Mouse (Mus musculus): Measurements from ENCODE around the gene Usp26. TPM values are rescaled to one million over a fixed set of nuclear protein-coding genes. Genes with fewer than 3 reads are reported as not detected.

Usp26 gene
- polyA plus RNA-seq (2015; fragmentation: Illumina TruSeq; extraction: RNeasy Lipid Tissue Mini Kit (QIAGEN cat#74804); ENCODE audit: low read depth, low replicate concordance): not detected

DNA sequence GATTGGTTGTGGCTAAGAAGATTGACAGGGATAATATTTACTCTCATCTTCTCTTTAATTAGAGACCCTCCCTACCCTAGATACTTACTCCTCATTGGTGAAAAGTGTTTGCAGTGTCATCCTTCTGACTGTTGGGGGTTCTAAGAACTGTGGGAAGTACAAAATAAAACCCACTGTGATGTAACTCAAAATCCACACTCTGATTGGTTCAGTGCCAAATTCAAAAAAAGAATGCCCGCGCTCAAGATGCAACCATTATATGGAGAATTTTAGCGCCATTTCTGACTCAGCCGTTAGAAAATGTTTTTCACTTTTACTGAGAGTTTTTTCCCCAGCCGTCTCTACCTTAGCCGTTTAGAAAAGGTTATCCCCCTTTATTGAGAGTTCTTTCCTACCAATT, at the start of gene Usp26:
Gene Usp26 (minus strand): TSS at position 101 of the 400 bp plus-strand sequence.

Other genes with a start within 250 kb of the Usp26 start
- 29.6 TPM for gene Hs6st2, start 119.4 kb downstream of the Usp26 start, polyA plus RNA-seq (2015; fragmentation: Illumina TruSeq; extraction: RNeasy Lipid Tissue Mini Kit (QIAGEN cat#74804); ENCODE audit: low read depth, low replicate concordance)
- gene 1700080O16Rik, start 171.5 kb upstream of the Usp26 start, polyA plus RNA-seq (2015; fragmentation: Illumina TruSeq; extraction: RNeasy Lipid Tissue Mini Kit (QIAGEN cat#74804); ENCODE audit: low read depth, low replicate concordance): not detected

All from brain, adult 10 weeks (tissue).